Mouse (Mus musculus): ENCODE data around the gene Plcg2.

- TF ChIP-seq CTCF (IDR thresholded peaks at IDR 0.05; ENCODE audit: low read depth), result no peak
- no peak for TF ChIP-seq EP300 (IDR thresholded peaks at IDR 0.05; ENCODE audit: low read depth)
Measured at GRCm38 (mm10) chr8:117670461-117670860, 172.4 kb downstream of the Plcg2 start.

All from liver, postnatal 0 days (tissue).